20 mouse cellular contexts compared by ENCODE assay signal in genomic region chr4:109411377-109411967, GRCm38 (mm10). TPM values are rescaled to one million over a fixed set of nuclear protein-coding genes. Genes with fewer than 3 reads are reported as not detected.
DNase-seq lines count a peak whose midpoint lies in the region; ATAC-seq and TF ChIP-seq lines count a peak whose summit lies in the region.
"Had no signal": no experiment of that assay in that cellular context is flagged by ENCODE, and none has a peak within 500 bp of the region (broad histone marks: within the 10 kb centered on the region; RNA-seq: fewer than 3 reads in every experiment).

No protein-coding gene starts in this region.

- TF ChIP-seq CTCF in intestine, postnatal 0 days (IDR thresholded peaks at IDR 0.05; ENCODE audit: low read depth), result no peak
- TF ChIP-seq CTCF in liver, embryonic 14.5 days (IDR thresholded peaks at IDR 0.05; ENCODE audit: low read depth), result no peak
- no peak for TF ChIP-seq CTCF in left cerebral cortex, adult 2 months (IDR thresholded peaks at IDR 0.05)

- WGBS in forebrain, embryonic 10.5 days, result 88% methylated on average over 6 of the region's 6 CpGs
- WGBS in forebrain, embryonic 11.5 days, result 84% methylated on average over 6 of the region's 6 CpGs
- WGBS in intestine, embryonic 15.5 days, result 75% methylated on average over 6 of the region's 6 CpGs
- WGBS in intestine, postnatal 0 days, result 53% methylated on average over 6 of the region's 6 CpGs
- WGBS in liver, embryonic 14.5 days (ENCODE audit: insufficient replicate concordance), result 16% methylated on average over 6 of the region's 6 CpGs

- H3K9me3 ChIP-seq in forebrain, embryonic 10.5 days, result no peaks in the 10 kb centered on the region
- no peaks in the 10 kb centered on the region for H3K9me3 ChIP-seq in forebrain, embryonic 11.5 days (ENCODE audit: control insufficient read depth, low read length)
- H3K9me3 ChIP-seq in intestine, embryonic 15.5 days, result no peaks in the 10 kb centered on the region
- H3K9me3 ChIP-seq in intestine, postnatal 0 days (ENCODE audit: control insufficient read depth), result no peaks in the 10 kb centered on the region
- H3K9me3 ChIP-seq in liver, embryonic 14.5 days (ENCODE audit: control insufficient read depth, low read length), result no peaks in the 10 kb centered on the region

- 0 out of 2 replicates have a peak, but pooled peaks have one; percentile 34 for TF ChIP-seq EP300 in liver, embryonic 14.5 days (IDR thresholded peaks at IDR 0.05; ENCODE audit: low read depth)

- no peaks in the 10 kb centered on the region for H3K36me3 ChIP-seq in forebrain, embryonic 10.5 days (replicated peaks)
- H3K36me3 ChIP-seq in forebrain, embryonic 11.5 days (ENCODE audit: control insufficient read depth, insufficient read depth, low read length), result no peaks in the 10 kb centered on the region
- H3K36me3 ChIP-seq in intestine, embryonic 15.5 days, result no peaks in the 10 kb centered on the region
- H3K36me3 ChIP-seq in intestine, postnatal 0 days (ENCODE audit: control insufficient read depth, insufficient read depth), result no peaks in the 10 kb centered on the region
- no peaks in the 10 kb centered on the region; the same call in 1 of the 2 replicates for H3K36me3 ChIP-seq in liver, embryonic 14.5 days (replicated peaks; ENCODE audit: control insufficient read depth, insufficient read depth, low read depth)

- intact Hi-C loops in left cerebral cortex, adult 2 months (cut with DNase I), result no loop called here

- no peak overlapping the region for H3K4me2 ChIP-seq in forebrain, embryonic 11.5 days (ENCODE audit: low read depth, low read length, severe bottlenecking)
- H3K4me2 ChIP-seq in intestine, embryonic 15.5 days (replicated peaks), result no peak overlapping the region
- H3K4me2 ChIP-seq in intestine, postnatal 0 days (replicated peaks; ENCODE audit: low read depth), result no peak overlapping the region
- peak overlapping the region; percentile 97 for H3K4me2 ChIP-seq in liver, embryonic 14.5 days (ENCODE audit: low read depth)

- no peak overlapping the region for H3K4me3 ChIP-seq in forebrain, embryonic 10.5 days
- H3K4me3 ChIP-seq in forebrain, embryonic 11.5 days (ENCODE audit: low read depth, low read length), result no peak overlapping the region
- H3K4me3 ChIP-seq in intestine, embryonic 15.5 days (replicated peaks), result no peak overlapping the region
- no peak overlapping the region for H3K4me3 ChIP-seq in intestine, postnatal 0 days (ENCODE audit: low read depth, low read length)
- H3K4me3 ChIP-seq in liver, embryonic 14.5 days (ENCODE audit: insufficient read depth in 1 of 2, low read depth in 2 of 2, low read length in 2 of 2), result peak overlapping the region; percentile 48 to 53
- H3K4me3 ChIP-seq in left cerebral cortex, adult 2 months, result no peak overlapping the region
- H3K4me3 ChIP-seq: gastrocnemius, adult 2 months; myocyte had no signal

- no peak for DNase-seq in forebrain, embryonic 10.5 days (ENCODE audit: extremely low spot score, low spot score)
- no peak for DNase-seq in forebrain, embryonic 11.5 days (ENCODE audit: low spot score)
- peak; percentile 52 for DNase-seq in c-Kit-positive CD71-positive TER-119-negative erythroid progenitor cells, embryonic 14.5 days (ENCODE audit: low read depth)
- DNase-seq in liver, embryonic 14.5 days (ENCODE audit: low read depth in 3 of 3, low spot score in 3 of 3), result peak; percentile 55 to 65 (median 62)
- no peak for DNase-seq in frontal cortex, adult 2 months (ENCODE audit: extremely low spot score in 1 of 2, low spot score in 1 of 2)
- no peak for DNase-seq in left cerebral cortex, adult 2 months (ENCODE audit: extremely low spot score in 1 of 2, low spot score in 2 of 2)
- DNase-seq: cerebellum, postnatal 14 days; gastrocnemius, adult 2 months; kidney, postnatal 14 days; layer of hippocampus, adult 9-11 months; lung, adult 18-20 months; right cerebral cortex, postnatal 14 days; thymus, postnatal 25 days had no signal

- no peak for ATAC-seq in forebrain, embryonic 11.5 days (replicated peaks; ENCODE audit: low FRiP score)
- ATAC-seq in intestine, embryonic 15.5 days, result no peak; the same call in 1 of the 2 replicates
- no peak for ATAC-seq in intestine, postnatal 0 days
- ATAC-seq in liver, embryonic 14.5 days (ENCODE audit: insufficient read depth), result peak; percentile 66
- ATAC-seq: forebrain, embryonic 14.5 days; inflammation-experienced regulatory T-cells, adult 6 months; Patski had no signal

- peaks cover 19% of the 10 kb centered on the region for H3K4me1 ChIP-seq in forebrain, embryonic 10.5 days
- peaks cover 3% of the 10 kb centered on the region; the same call in 1 of the 2 replicates for H3K4me1 ChIP-seq in forebrain, embryonic 11.5 days (replicated peaks; ENCODE audit: control insufficient read depth, insufficient read depth, low read length)
- H3K4me1 ChIP-seq in intestine, embryonic 15.5 days (replicated peaks), result peaks cover 12% of the 10 kb centered on the region
- H3K4me1 ChIP-seq in intestine, postnatal 0 days (replicated peaks; ENCODE audit: control insufficient read depth, insufficient read depth, low read length), result peaks cover 2% of the 10 kb centered on the region; the same call in 1 of the 2 replicates
- H3K4me1 ChIP-seq in liver, embryonic 14.5 days (replicated peaks; ENCODE audit: control insufficient read depth in 2 of 2, insufficient read depth in 2 of 2, low read length in 1 of 2), result peaks cover 66% of the 10 kb centered on the region in 2 experiments

- H3K9ac ChIP-seq in forebrain, embryonic 11.5 days (ENCODE audit: low read length), result no peak overlapping the region
- no peak overlapping the region for H3K9ac ChIP-seq in intestine, embryonic 15.5 days
- no peak overlapping the region for H3K9ac ChIP-seq in intestine, postnatal 0 days (ENCODE audit: low read depth, low read length)
- H3K9ac ChIP-seq in liver, embryonic 14.5 days (replicated peaks), result peak overlapping the region; percentile 92

- peak overlapping the region; percentile 52; the same call in 1 of the 2 replicates for H3K27ac ChIP-seq in forebrain, embryonic 10.5 days
- H3K27ac ChIP-seq in forebrain, embryonic 11.5 days (ENCODE audit: low read depth, low read length), result no peak overlapping the region; the same call in 1 of the 2 replicates
- peak overlapping the region; percentile 36; the same call in 1 of the 2 replicates for H3K27ac ChIP-seq in intestine, embryonic 15.5 days
- H3K27ac ChIP-seq in intestine, postnatal 0 days (ENCODE audit: low read depth, low read length), result no peak overlapping the region
- peak overlapping the region; percentile 97 for H3K27ac ChIP-seq in liver, embryonic 14.5 days
- H3K27ac ChIP-seq in left cerebral cortex, adult 2 months, result no peak overlapping the region
- H3K27ac ChIP-seq: gastrocnemius, adult 2 months had no signal

- H3K27me3 ChIP-seq in forebrain, embryonic 10.5 days (ENCODE audit: poor library complexity, severe bottlenecking), result peaks cover 22% of the 10 kb centered on the region
- no peaks in the 10 kb centered on the region for H3K27me3 ChIP-seq in forebrain, embryonic 11.5 days (ENCODE audit: control insufficient read depth, insufficient read depth, low read length)
- H3K27me3 ChIP-seq in intestine, embryonic 15.5 days (replicated peaks), result no peaks in the 10 kb centered on the region
- H3K27me3 ChIP-seq in intestine, postnatal 0 days (replicated peaks; ENCODE audit: control insufficient read depth, insufficient read depth, low read length), result no peaks in the 10 kb centered on the region
- H3K27me3 ChIP-seq in liver, embryonic 14.5 days (ENCODE audit: control insufficient read depth, insufficient read depth, low read length), result no peaks in the 10 kb centered on the region
- H3K27me3 ChIP-seq: CH12.LX, Patski had no signal

RNA-seq across cellular contexts. Expression of gene Ttc39a, which starts 5.0 kb away (rescaled TPM):
- 4.2 and 4.9 TPM in 2 replicates for polyA plus RNA-seq in forebrain, embryonic 10.5 days (2016; fragmentation: Nextera tagmentation; extraction: Ambion mirVana)
- polyA plus RNA-seq in forebrain, embryonic 11.5 days (2014; fragmentation: Nextera tagmentation; extraction: Ambion mirVana), result 3.8 and 4.4 TPM in 2 replicates
- polyA plus RNA-seq in intestine, embryonic 15.5 days (2015; fragmentation: Nextera tagmentation; extraction: Ambion mirVana), result 17.0 and 21.5 TPM in 2 replicates
- polyA plus RNA-seq in intestine, postnatal 0 days (2015; fragmentation: Nextera tagmentation; extraction: Ambion mirVana), result 6.3 and 7.5 TPM in 2 replicates
- polyA plus RNA-seq in liver, embryonic 14.5 days (2012; rRNA removed), result 8.7 and 11.7 TPM in 2 replicates
- polyA plus RNA-seq in liver, embryonic 14.5 days (2014; fragmentation: Nextera tagmentation; extraction: Ambion mirVana), result 13.6 and 15.4 TPM in 2 replicates
- 4.3 and 4.4 TPM in 2 replicates for polyA plus RNA-seq in frontal cortex, adult 2 months (2012; rRNA removed)
- 1 to 10 TPM; 2.8 to 3.8 TPM for total RNA-seq in left cerebral cortex, adult 2 months (2021)

Comparison
In these comparisons a context has a peak if more than half of its experiments do, and no peak if none do; other contexts are left out.
1. H3K27ac ChIP-seq: peak in forebrain, embryonic 10.5 days (single experiment), intestine, embryonic 15.5 days (single experiment) and liver, embryonic 14.5 days (single experiment); none in forebrain, embryonic 11.5 days (single experiment), intestine, postnatal 0 days (single experiment) and left cerebral cortex, adult 2 months (single experiment).
2. DNase-seq: peak in c-Kit-positive CD71-positive TER-119-negative erythroid progenitor cells, embryonic 14.5 days (single experiment) and liver, embryonic 14.5 days (3 of 3); none in forebrain, embryonic 10.5 days (single experiment), forebrain, embryonic 11.5 days (single experiment), frontal cortex, adult 2 months (0 of 2) and left cerebral cortex, adult 2 months (0 of 2).
3. H3K4me3 ChIP-seq: peak in liver, embryonic 14.5 days (2 of 2); none in forebrain, embryonic 10.5 days (single experiment), forebrain, embryonic 11.5 days (single experiment), intestine, embryonic 15.5 days (single experiment), intestine, postnatal 0 days (single experiment) and left cerebral cortex, adult 2 months (single experiment).